Mouse (Mus musculus) heart, embryonic 11.5 days (tissue): Measurements from ENCODE around the gene Cd8b1. TPM values are rescaled to one million over a fixed set of nuclear protein-coding genes. Genes with fewer than 3 reads are reported as not detected.
"Not testable (repeated sequence)": the region's sequence is repeated elsewhere in the genome, so short reads cannot be mapped to it uniquely, and the experiment has no call there.

Source experiments
- ATAC-seq: fragments of 200-750 bp; cut with Nextera tagmentation; replicated peaks from 2 replicates; pipeline ENCODE4 v1.8.0; 2017; ENCODE audit warnings: moderate library complexity; ENCODE audit not compliant: insufficient number of reproducible peaks, low FRiP score, low TSS enrichment
- H3K27ac ChIP-seq: fragments of 300-500 bp; sonication (generic); 2 replicates; pipeline ENCODE4 v1.5.1; 2014; ENCODE audit warnings: mild to moderate bottlenecking, low read depth, low read length
- H3K27me3 ChIP-seq: fragments of 300-500 bp; sonication (generic); 2 replicates; pipeline ENCODE4 v1.6.1; 2014; ENCODE audit warnings: mild to moderate bottlenecking, low read length, mixed read lengths; ENCODE audit not compliant: control insufficient read depth, insufficient read depth
- H3K36me3 ChIP-seq: fragments of 300-500 bp; sonication (generic); 2 replicates; pipeline ENCODE4 v1.6.1; 2014; ENCODE audit warnings: mild to moderate bottlenecking, low read length, moderate library complexity, mixed read lengths; ENCODE audit not compliant: control insufficient read depth, insufficient read depth
- H3K4me1 ChIP-seq: fragments of 300-500 bp; sonication (generic); 2 replicates; pipeline ENCODE4 v1.6.1; 2014; ENCODE audit warnings: low read length; ENCODE audit not compliant: control insufficient read depth, insufficient read depth
- H3K4me2 ChIP-seq: fragments of 300-500 bp; sonication (generic); 2 replicates; pipeline ENCODE4 v1.6.1; 2014; ENCODE audit warnings: mild to moderate bottlenecking, moderate library complexity
- H3K4me3 ChIP-seq: fragments of 300-500 bp; sonication (generic); 2 replicates; pipeline ENCODE4 v1.5.1; 2014; ENCODE audit warnings: low read depth, low read length
- H3K9ac ChIP-seq: fragments of 300-500 bp; sonication (generic); 2 replicates; pipeline ENCODE4 v1.6.1; 2014; ENCODE audit warnings: mild to moderate bottlenecking, low read depth, low read length, moderate library complexity
- H3K9me3 ChIP-seq: fragments of 300-500 bp; sonication (generic); replicated peaks from 2 replicates; pipeline ENCODE4 v1.6.1; 2016; ENCODE audit warnings: low read length; ENCODE audit not compliant: control insufficient read depth
- WGBS: fragments of 180-500 bp; shearing (Covaris S2); extraction: QIAGEN DNeasy Blood & Tissue Kit; methylation state at CpG from one replicate; pipeline ENCODE4 v1.1.7; 2014; ENCODE audit not compliant: insufficient replicate concordance; 5-methylcytosine and 5-hydroxymethylcytosine counted together
- polyA plus RNA-seq: library from polyadenylated mRNA; unstranded; fragments of >200 nt; fragmentation: Nextera tagmentation; extraction: Ambion mirVana; gene quantifications from 2 replicates; pipeline ENCODE4 v1.2.1, GENCODE M21; 2014

The Cd8b1 gene
- polyA plus RNA-seq, 1 experiment from 2014 or later: not detected

GRCm38 (mm10) chr6:71307486-71307885 is 15.1 kb upstream of the Cd8b1 start:
- Histone ChIP-seq H3K4me1 (no peaks in the 10 kb centered on the region), H3K9me3 (no peaks in the 10 kb centered on the region; the same call in 1 of the 2 replicates), H3K36me3 (no peaks in the 10 kb centered on the region), H3K27ac (no peak overlapping the region), H3K4me2 (no peak overlapping the region), H3K9ac (no peak overlapping the region), H3K4me3 (no peak overlapping the region), H3K27me3 (no peaks in the 10 kb centered on the region)
- ATAC-seq: no peak
- WGBS: 82% methylated on average over 8 of the region's 8 CpGs

GRCm38 (mm10) chr6:71321826-71322283 is 733 bp upstream of the Cd8b1 start, which contains the start of gene Smyd1:
Gene Smyd1, minus strand, starts transcription at chr6:71322233.
- Histone ChIP-seq H3K27ac (no peak within 1 kb of the TSS), H3K4me3 (no peak within 1 kb of the TSS)
- WGBS: 75% methylated on average over 3 of the region's 3 CpGs

GRCm38 (mm10) chr6:71324816-71325215 is 2.2 kb downstream of the Cd8b1 start:
- 78% methylated on average over 9 of the region's 9 CpGs for WGBS
- no peaks in the 10 kb centered on the region for H3K36me3 ChIP-seq
- H3K4me2 ChIP-seq: no peak overlapping the region
- no peaks in the 10 kb centered on the region for H3K4me1 ChIP-seq
- no peaks in the 10 kb centered on the region for H3K9me3 ChIP-seq
- no peak overlapping the region for H3K9ac ChIP-seq
- no peaks in the 10 kb centered on the region for H3K27me3 ChIP-seq
- H3K4me3 ChIP-seq: no peak overlapping the region
- no peak for ATAC-seq
- no peak overlapping the region for H3K27ac ChIP-seq

More at GRCm38 (mm10) chr6:71321826-71322283, 733 bp upstream of the Cd8b1 start, which contains the start of gene Smyd1:
- H3K27me3 ChIP-seq: no peaks in the 10 kb centered on the region
- H3K9me3 ChIP-seq: no peaks in the 10 kb centered on the region
- no peaks in the 10 kb centered on the region for H3K4me1 ChIP-seq
- no peak within 1 kb of the TSS for H3K4me2 ChIP-seq
- no peaks in the 10 kb centered on the region for H3K36me3 ChIP-seq
- H3K9ac ChIP-seq: no peak within 1 kb of the TSS
- no peak for ATAC-seq

GRCm38 (mm10) chr6:71329881-71330280 is 7.3 kb downstream of the Cd8b1 start:
- Histone ChIP-seq H3K4me2 (no peak overlapping the region), H3K4me3 (no peak overlapping the region), H3K9me3 (no peaks in the 10 kb centered on the region), H3K27me3 (no peaks in the 10 kb centered on the region), H3K4me1 (no peaks in the 10 kb centered on the region), H3K27ac (no peak overlapping the region), H3K36me3 (no peaks in the 10 kb centered on the region), H3K9ac (no peak overlapping the region)
- ATAC-seq: no peak
- WGBS: 83% methylated on average over 6 of the region's 6 CpGs

- Histone ChIP-seq H3K9ac (no peak overlapping the region), H3K4me2 (no peak overlapping the region), H3K36me3 (no peaks in the 10 kb centered on the region), H3K4me3 (no peak overlapping the region), H3K4me1 (no peaks in the 10 kb centered on the region), H3K9me3 (no peaks in the 10 kb centered on the region), H3K27me3 (no peaks in the 10 kb centered on the region), H3K27ac (no peak overlapping the region)
- 68% methylated on average over 7 of the region's 7 CpGs for WGBS
- no peak for ATAC-seq
Measured at GRCm38 (mm10) chr6:71330486-71330885, 7.9 kb downstream of the Cd8b1 start.

- H3K36me3 ChIP-seq, ATAC-seq, H3K27ac ChIP-seq, H3K4me3 ChIP-seq, H3K4me1 ChIP-seq, H3K27me3 ChIP-seq, H3K4me2 ChIP-seq, H3K9ac ChIP-seq, H3K9me3 ChIP-seq: not testable (repeated sequence)
- 78% methylated on average over 1 of the region's 4 CpGs for WGBS
Measured at GRCm38 (mm10) chr6:71331491-71331890, 8.9 kb downstream of the Cd8b1 start.

- Histone ChIP-seq H3K9ac (no peak overlapping the region), H3K4me3 (no peak overlapping the region), H3K27ac (no peak overlapping the region), H3K4me2 (no peak overlapping the region), H3K36me3 (no peaks in the 10 kb centered on the region), H3K4me1 (no peaks in the 10 kb centered on the region), H3K27me3 (no peaks in the 10 kb centered on the region), H3K9me3 (no peaks in the 10 kb centered on the region)
- WGBS: 78% methylated on average over 11 of the region's 11 CpGs
- no peak for ATAC-seq
Measured at GRCm38 (mm10) chr6:71332236-71332965, 9.8 kb downstream of the Cd8b1 start.

GRCm38 (mm10) chr6:71333031-71333430 is 10.4 kb downstream of the Cd8b1 start:
- no peak overlapping the region for H3K4me2 ChIP-seq
- no peaks in the 10 kb centered on the region for H3K4me1 ChIP-seq
- no peaks in the 10 kb centered on the region for H3K36me3 ChIP-seq
- WGBS: 63% methylated on average over 3 of the region's 3 CpGs
- H3K9me3 ChIP-seq: no peaks in the 10 kb centered on the region
- no peaks in the 10 kb centered on the region for H3K27me3 ChIP-seq
- no peak overlapping the region for H3K27ac ChIP-seq
- no peak overlapping the region for H3K4me3 ChIP-seq
- no peak for ATAC-seq
- H3K9ac ChIP-seq: no peak overlapping the region
